Mouse (Mus musculus) lung, postnatal 0 days (tissue): ENCODE measurements around the gene Tdgf1.

Experiments used
- CTCF ChIP-seq: IDR thresholded peaks from 2 replicates; pipeline ENCODE4 v1.5.1; 2016; ENCODE audit warnings: antibody characterized with exemption, mild to moderate bottlenecking
- EP300 ChIP-seq: IDR thresholded peaks from 2 replicates; pipeline ENCODE4 v1.6.1; 2016; ENCODE audit warnings: antibody characterized with exemption, mild to moderate bottlenecking, control low read depth

- TF ChIP-seq CTCF, result no peak
- TF ChIP-seq EP300, result no peak
Measured at GRCm38 (mm10) chr9:110982351-110982750, 36.4 kb upstream of the Tdgf1 start.
